Mouse (Mus musculus) small intestine, adult 2 months (tissue): ENCODE results near the gene Hsf2bp.

Experiments used
- CTCF ChIP-seq: fragments of 200-500 bp; IDR thresholded peaks from 2 replicates; pipeline ENCODE4 v1.5.1; 2012; ENCODE audit warnings: low read depth, mild to moderate bottlenecking, control low read depth, inconsistent platforms, low read length, moderate library complexity, mixed read lengths; ENCODE audit not compliant: insufficient replicate concordance, insufficient read length; ENCODE audit errors: extremely low read depth
- POLR2A ChIP-seq: fragments of 200-500 bp; IDR thresholded peaks from 2 replicates; pipeline ENCODE4 v1.6.1; 2012; ENCODE audit warnings: low read depth, mild to moderate bottlenecking, control low read depth, inconsistent platforms, low read length, moderate library complexity

DNA sequence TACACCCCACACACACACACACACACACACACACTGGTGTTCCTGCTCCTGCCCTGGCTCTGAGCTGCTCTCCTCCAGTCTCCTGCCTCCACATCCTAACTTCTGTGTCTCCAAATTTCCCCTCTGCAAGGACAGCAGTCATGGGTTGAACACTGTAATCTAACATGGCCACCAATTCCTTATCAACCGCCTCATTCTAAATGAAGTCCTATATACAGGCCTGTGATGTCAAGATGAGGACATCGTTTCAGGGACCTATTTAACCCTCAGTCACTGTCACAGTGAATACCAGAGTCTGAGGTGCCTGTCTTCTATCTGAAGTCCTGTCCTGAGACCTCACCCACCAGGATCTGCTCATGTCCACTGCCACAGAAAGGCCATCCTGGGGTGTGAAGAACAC lies 32.7 kb upstream of the Hsf2bp start:
- no peak for TF ChIP-seq CTCF
- TF ChIP-seq POLR2A = no peak
